Mouse (Mus musculus) lung, postnatal 25 days (tissue): ENCODE results near the gene Ret.

ENCODE experiments used
- DNase-seq: peaks from one replicate; pipeline ENCODE4 v3.0.0; 2022; ENCODE audit warnings: low spot score

The Ret gene

GRCm38 (mm10) chr6:118197440-118197975, at the start of gene Ret:
Gene Ret, minus strand, starts transcription at chr6:118197718.
- no peak for DNase-seq

DNA sequence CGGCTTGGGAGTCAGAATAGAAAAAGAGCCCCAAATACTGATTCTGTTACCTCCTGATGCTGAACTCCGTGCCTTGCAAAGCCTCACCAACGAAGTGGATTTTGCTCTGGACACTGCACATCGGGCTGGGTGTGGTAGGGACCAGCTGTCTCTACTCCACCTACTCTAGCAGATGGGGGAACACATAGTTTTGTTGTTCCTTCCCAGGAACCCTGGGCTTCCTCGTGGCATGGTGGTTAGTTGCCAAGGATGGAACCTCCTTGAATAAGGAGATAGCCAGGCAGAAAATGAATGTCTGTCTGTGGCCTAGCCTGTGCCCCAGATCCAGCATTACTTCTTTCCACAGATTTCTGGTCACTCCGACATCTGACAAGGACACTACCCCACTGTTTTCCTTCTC, 49.6 kb upstream of the Ret start:
- no peak for DNase-seq

DNA sequence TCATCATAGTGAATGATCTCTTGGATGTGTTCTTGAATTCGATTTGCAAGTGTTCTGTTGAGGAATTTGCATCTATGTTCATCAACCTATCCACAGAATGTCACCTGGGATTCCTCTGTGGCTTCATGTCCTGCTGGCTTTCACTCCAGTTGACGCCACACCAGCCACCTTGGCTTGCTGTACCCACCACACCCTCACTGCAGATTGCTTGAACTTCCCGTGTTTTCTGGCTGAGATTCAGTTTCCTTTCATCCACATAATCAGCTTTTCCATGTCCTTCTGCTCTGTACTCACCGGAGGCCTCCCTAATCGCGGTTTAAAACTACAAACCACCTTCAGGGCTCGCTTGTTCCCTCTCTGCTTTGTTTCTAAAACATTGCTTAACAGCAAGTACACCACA, 46.6 kb upstream of the Ret start:
- no peak for DNase-seq

GRCm38 (mm10) chr6:118242941-118243340, 45.4 kb upstream of the Ret start:
- DNase-seq: no peak

- DNase-seq: no peak
These were observed 28.6 kb upstream of the Ret start for GRCm38 (mm10) chr6:118226072-118226471.

- no peak for DNase-seq
These were observed 25.0 kb upstream of the Ret start for GRCm38 (mm10) chr6:118222471-118222870.

GRCm38 (mm10) chr6:118215676-118216075, 18.2 kb upstream of the Ret start:
- no peak for DNase-seq

GRCm38 (mm10) chr6:118208326-118208725, 10.8 kb upstream of the Ret start:
- no peak for DNase-seq

- DNase-seq: no peak
These were observed 8.9 kb upstream of the Ret start for GRCm38 (mm10) chr6:118206386-118206785.

- no peak for DNase-seq
These were observed 7.8 kb upstream of the Ret start for GRCm38 (mm10) chr6:118205176-118205890.

GRCm38 (mm10) chr6:118204112-118204511, 6.6 kb upstream of the Ret start:
- DNase-seq: no peak

DNA sequence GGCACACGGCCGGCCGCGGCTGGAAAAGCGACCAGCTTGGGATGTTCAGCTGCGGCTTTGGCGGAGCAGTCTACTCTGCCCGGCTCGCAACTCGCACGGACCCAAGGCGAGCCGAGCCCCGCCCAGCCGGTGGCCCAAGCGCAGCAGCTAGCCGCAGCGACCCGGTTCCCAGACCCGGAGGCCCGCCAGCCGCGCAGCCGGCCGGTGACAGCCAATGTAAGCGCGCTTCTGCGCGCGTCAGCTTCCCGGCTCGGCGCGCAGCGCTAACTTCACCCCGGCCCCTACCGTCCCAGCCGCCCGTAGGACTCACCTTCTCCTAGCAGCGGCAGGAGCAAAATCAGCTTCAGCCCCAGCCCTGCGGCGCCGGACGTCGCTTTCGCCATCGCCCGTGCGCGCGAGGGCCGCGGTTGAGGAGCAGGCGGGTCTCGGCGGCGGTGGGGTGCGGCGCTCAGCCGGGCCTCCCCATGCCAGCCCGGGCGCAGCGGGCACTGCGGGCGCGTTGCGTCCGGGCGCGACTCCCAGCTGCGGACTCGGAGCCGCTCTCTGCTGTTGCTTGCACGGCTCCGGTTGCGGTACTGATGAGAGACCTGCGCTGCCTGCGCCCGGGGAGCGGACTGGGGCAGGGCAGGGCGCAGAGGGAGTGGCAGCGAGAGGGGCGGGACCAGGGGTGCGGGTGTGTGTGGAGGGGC, 623 bp downstream of the Ret start:
- peak; percentile 54 for DNase-seq

DNA sequence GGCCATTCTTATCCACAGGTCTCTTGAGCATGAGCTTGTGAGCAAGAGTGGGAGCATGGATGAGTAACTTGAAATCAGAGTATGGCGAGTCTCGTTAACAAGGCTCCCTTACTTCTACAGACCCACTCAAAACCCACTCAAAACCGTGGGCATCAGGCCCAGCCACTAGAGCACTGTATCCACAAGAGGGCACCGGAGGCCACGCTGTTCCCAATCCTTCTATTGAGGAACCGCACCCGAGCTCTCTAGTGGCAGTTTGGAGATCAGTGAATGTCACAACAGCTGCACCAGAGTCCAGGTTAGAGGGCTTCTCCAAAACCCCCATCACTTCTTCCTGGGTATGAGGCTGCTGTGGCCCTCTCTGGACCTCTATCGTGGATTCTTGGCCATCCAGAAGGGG, 2.4 kb downstream of the Ret start:
- DNase-seq: peak; percentile 29

GRCm38 (mm10) chr6:118192882-118193281, 4.6 kb downstream of the Ret start:
- no peak for DNase-seq

- DNase-seq: peak; percentile 21
These were observed 5.3 kb downstream of the Ret start for GRCm38 (mm10) chr6:118192199-118192598.

GRCm38 (mm10) chr6:118189764-118190163, 7.8 kb downstream of the Ret start:
- no peak for DNase-seq

- no peak for DNase-seq
These were observed 8.9 kb downstream of the Ret start for GRCm38 (mm10) chr6:118188599-118188998.

GRCm38 (mm10) chr6:118187285-118187641, 10.3 kb downstream of the Ret start:
- DNase-seq: no peak

DNA sequence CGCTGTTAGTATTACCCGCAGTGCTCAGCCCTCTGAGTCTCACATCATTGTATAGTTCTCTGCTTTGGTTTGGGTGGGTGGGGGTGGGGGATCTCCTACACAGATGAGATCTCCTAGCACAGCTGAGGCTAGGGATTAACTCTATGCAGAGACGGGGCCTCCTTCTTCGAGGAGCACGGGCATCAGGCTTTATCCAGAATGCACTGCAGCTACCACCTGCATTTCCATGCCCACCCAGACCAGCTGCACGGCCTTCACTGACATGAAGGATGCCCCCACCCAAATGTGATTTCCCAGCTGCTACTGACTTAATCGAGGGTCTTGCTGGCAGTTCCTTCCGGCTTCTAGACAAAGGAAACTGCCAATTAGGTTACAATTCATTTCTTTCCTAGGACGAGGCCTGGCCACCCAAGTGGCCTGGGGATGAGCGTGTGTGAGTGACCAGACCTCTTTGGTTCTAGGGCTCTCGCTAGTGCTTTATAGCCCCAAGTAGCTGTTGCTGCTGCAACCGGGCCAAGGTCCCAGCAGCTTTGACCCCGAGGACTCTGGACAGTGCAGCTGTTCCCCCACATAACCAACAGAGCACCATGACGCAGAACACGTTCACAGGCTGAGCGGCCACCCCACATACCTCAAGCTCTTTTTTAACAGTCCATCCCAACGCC, 10.8 kb downstream of the Ret start:
- no peak for DNase-seq

DNA sequence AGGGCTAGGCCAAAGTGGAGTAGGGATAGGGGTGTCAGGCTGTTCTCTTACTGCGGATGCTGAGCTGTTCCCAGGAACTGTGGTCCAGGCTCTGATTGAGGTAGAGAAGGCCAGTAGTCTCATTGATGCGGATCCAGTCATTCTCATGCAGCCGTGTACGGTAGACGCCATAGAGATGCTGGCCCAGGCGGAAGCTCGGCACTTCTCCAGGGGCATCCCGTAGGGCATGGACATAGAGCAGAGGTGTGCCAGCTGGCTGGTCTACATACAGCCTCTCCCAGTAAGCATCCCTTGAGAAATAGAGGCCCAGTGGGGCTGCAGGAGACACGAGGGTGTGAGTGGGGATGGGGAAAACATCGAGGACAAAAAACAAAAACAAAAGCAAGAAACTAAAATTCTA, 13.4 kb downstream of the Ret start:
- DNase-seq: no peak

DNA sequence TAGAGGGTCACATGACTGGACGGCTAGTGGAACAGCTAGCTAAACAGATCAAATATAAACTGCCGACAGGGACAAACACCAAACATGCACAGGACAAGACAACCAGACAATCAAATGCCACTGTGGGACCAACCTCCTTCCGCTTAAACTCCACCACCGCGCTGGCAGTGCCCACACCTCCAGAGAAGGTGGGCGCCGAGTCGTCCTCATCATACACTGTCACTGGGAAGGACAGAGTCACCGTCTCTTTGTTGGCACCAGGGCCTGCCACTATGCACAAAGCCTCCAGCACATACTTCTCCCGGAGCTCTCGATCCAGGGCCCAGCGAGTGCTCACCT, 17.5 kb downstream of the Ret start:
- DNase-seq: no peak

- DNase-seq: peak; percentile 81
These were observed 18.0 kb downstream of the Ret start for GRCm38 (mm10) chr6:118179316-118180084.

- no peak for DNase-seq
These were observed 23.6 kb downstream of the Ret start for GRCm38 (mm10) chr6:118173975-118174328.
